Mouse (Mus musculus): ENCODE data around the gene Trim56. TPM values are rescaled to one million over a fixed set of nuclear protein-coding genes. Genes with fewer than 3 reads are reported as not detected.
A peak's percentile ranks its signal among the peaks of the same experiment; 100 is the strongest.
"Not testable (repeated sequence)": the region's sequence is repeated elsewhere in the genome, so short reads cannot be mapped to it uniquely, and the experiment has no call there.

Gene Trim56
- polyA plus RNA-seq, 1 experiment from 2014 or later, result 6.8 TPM

DNA sequence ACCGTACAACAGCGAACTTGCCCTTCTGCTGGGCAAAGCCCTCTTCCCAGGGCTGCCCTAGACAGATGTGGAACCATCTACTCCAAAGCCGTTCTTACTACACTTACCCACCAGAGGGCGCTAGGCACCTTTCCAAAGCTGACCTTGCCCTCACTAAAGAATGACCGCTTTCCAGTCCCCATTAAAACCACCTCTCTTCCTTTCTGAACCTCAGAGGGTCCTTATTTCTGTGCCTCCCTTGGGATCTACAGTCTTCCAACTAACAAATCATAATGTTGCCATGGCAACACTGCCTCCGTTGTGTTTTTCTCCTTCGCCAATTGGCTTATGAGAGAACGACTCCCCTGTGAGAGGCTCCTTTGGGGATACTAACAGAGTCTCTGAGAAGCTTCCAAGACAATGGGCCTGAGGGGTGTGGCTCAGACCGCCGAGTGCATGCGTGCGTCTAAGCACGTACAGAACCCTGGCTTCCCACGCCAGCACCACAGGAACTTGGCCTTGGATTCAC, 6.7 kb upstream of the Trim56 start:
- Histone ChIP-seq H3K9ac (0 out of 2 replicates have a peak overlapping the region, but pooled peaks have one; percentile 17), H3K4me1 (no peaks in the 10 kb centered on the region), H3K27ac (no peak overlapping the region), H3K27me3 (no peaks in the 10 kb centered on the region), H3K4me3 (no peak overlapping the region), H3K4me2 (replicated peaks) (0 out of 2 replicates have a peak overlapping the region, but pooled peaks have one; percentile 10), H3K36me3 (no peaks in the 10 kb centered on the region), H3K9me3 (no peaks in the 10 kb centered on the region)
- WGBS, result 11% methylated on average over 14 of the region's 14 CpGs
- ATAC-seq (ENCODE audit: insufficient number of reproducible peaks, insufficient read depth, low FRiP score, low TSS enrichment), result 0 out of 2 replicates have a peak, but pooled peaks have one; percentile 15

DNA sequence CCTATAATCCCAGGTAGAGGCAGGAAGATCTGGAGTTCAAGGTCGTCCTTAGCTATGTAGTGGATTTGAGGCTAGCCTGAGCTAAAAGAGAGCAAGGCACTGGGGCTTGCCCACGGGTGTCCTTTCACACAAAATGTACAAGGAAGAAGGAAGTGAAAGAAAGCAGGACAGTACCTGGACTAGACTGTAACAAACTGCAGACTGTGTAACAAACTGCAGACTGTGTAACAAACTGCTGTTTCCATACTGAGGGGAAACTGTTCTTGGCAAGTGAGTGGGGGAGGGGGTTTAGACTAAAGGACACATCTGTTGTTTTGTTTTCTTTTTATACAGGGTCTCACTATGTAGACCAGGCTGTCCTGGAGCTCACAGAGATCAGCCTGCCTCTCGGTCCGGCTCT, 5.3 kb upstream of the Trim56 start:
- Histone ChIP-seq H3K27ac (no peak overlapping the region), H3K9ac (no peak overlapping the region), H3K4me1 (peaks cover 3% of the 10 kb centered on the region; the same call in 1 of the 2 replicates), H3K36me3 (no peaks in the 10 kb centered on the region), H3K27me3 (no peaks in the 10 kb centered on the region), H3K4me3 (no peak overlapping the region), H3K9me3 (no peaks in the 10 kb centered on the region), H3K4me2 (replicated peaks) (no peak overlapping the region)
- ATAC-seq (ENCODE audit: insufficient number of reproducible peaks, insufficient read depth, low FRiP score, low TSS enrichment), result no peak
- 66% methylated on average over 4 of the region's 4 CpGs for WGBS

DNA sequence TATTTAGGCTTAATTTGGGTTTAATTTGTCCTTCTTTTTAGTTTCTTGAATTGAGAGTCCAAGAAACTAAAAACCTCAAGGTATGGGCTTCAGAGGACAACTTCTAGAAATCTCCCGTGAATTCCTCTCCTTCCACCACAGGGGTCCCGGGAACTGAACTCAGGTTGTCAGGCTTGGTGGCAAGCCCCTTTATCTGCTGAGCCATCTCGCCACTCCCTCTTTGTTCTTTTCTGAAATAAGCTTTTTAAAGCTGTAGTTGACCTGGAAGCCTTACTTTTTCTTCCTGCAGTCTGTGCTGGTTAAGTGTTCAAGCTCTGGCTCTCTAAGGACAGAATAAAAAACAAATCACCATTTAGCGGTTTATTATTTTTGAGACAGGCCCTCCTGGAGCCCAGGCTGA, 2.9 kb upstream of the Trim56 start:
- no peak for ATAC-seq (ENCODE audit: insufficient number of reproducible peaks, insufficient read depth, low FRiP score, low TSS enrichment)
- Histone ChIP-seq H3K27me3 (no peaks in the 10 kb centered on the region), H3K4me3 (no peak overlapping the region), H3K27ac (no peak overlapping the region), H3K9me3 (no peaks in the 10 kb centered on the region), H3K9ac (no peak overlapping the region), H3K4me2 (replicated peaks) (no peak overlapping the region), H3K36me3 (peaks cover 7% of the 10 kb centered on the region; the same call in 1 of the 2 replicates), H3K4me1 (peaks cover 15% of the 10 kb centered on the region)
- 79% methylated on average over 4 of the region's 4 CpGs for WGBS

DNA sequence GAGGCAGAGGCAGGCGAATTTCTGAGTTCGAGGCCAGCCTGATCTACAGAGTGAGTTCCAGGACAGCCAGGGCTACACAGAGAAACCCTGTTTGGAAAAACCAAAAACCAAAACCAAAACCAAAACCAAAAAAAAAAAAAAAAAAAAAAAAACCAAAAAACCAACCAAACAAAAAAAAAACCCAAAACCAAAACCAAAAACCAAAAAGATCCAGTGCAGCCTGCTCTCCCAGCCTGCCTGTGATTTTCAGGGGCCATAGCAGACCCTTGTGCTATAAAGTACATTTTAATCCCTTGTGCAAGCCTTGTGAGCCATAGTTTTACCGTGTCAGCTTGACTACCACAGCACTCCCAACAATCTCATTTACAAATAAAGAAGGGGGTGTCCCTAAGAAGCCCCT, 2.0 kb upstream of the Trim56 start:
- H3K36me3 ChIP-seq, result peaks cover 16% of the 10 kb centered on the region
- H3K4me2 ChIP-seq (replicated peaks); ATAC-seq (ENCODE audit: insufficient number of reproducible peaks, insufficient read depth, low FRiP score, low TSS enrichment); H3K27ac ChIP-seq; H3K4me3 ChIP-seq; H3K27me3 ChIP-seq; H3K9me3 ChIP-seq; H3K9ac ChIP-seq: not testable (repeated sequence)
- H3K4me1 ChIP-seq, result peaks cover 15% of the 10 kb centered on the region
- WGBS, result 85% methylated on average over 3 of the region's 3 CpGs

DNA sequence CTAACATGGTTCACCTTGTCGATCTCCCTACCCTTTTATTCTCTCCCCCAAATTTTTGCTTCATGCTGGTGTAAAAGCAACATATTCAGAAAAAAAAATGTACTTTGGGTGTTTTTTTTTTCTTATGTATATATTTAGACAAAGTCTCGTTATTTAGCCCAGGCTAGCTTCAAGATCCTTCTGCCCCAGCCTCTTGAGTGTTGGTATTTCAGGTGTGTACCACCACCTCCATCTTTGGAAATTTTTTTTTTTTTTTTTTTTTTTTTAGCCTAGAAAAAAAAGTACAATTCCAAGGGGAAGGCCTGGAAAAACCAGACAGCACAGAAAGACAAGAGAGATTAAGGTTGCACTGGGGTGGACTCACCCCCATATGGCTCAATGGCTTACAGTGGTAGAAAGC, 978 bp upstream of the Trim56 start:
- H3K4me2 ChIP-seq (replicated peaks), result no peak overlapping the region
- no peaks in the 10 kb centered on the region for H3K9me3 ChIP-seq
- H3K27ac ChIP-seq, result no peak overlapping the region
- H3K9ac ChIP-seq, result no peak overlapping the region
- 78% methylated on average over 2 of the region's 2 CpGs for WGBS
- no peak overlapping the region for H3K4me3 ChIP-seq
- no peaks in the 10 kb centered on the region for H3K27me3 ChIP-seq
- peaks cover 23% of the 10 kb centered on the region for H3K36me3 ChIP-seq
- H3K4me1 ChIP-seq, result peaks cover 15% of the 10 kb centered on the region
- no peak for ATAC-seq (ENCODE audit: insufficient number of reproducible peaks, insufficient read depth, low FRiP score, low TSS enrichment)

DNA sequence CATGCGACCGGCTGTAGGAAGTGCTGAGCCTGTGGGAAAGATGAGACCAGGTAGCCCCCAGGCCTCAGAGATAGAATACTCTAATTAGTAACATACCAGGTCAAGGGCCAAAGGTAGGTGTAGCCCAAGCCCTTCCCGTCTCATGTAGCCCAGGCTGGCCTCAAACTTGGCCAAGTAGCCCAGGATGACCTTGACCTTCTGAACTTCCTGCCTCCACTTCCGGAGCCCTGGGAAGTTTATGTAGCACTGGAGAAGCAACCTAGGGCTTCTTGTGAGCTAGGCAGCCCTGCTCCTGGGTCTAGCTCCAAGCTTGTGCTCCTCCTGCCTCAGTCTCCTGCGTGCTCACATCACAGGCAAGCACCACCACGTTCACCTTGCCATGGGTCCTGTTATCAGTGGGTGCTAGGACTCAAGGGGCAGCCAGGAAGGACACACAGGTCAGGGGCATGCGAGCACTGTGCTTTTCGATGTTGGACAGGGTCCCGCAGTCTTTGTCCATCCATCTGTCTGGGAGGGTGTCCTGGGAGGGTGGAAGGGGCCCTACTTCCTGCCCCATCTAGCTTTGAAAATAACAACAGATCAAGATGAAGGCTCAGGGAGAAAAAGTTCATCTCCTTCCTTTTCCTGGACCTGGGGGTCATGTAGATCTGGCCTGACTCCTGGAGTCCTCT, 983 bp downstream of the Trim56 start:
- Histone ChIP-seq H3K27ac (no peak overlapping the region), H3K27me3 (no peaks in the 10 kb centered on the region), H3K4me3 (peak overlapping the region; percentile 54), H3K4me1 (peaks cover 15% of the 10 kb centered on the region), H3K4me2 (replicated peaks) (peak overlapping the region; percentile 63), H3K9ac (no peak overlapping the region), H3K36me3 (peaks cover 23% of the 10 kb centered on the region), H3K9me3 (no peaks in the 10 kb centered on the region)
- WGBS, result 73% methylated on average over 9 of the region's 9 CpGs
- ATAC-seq (ENCODE audit: insufficient number of reproducible peaks, insufficient read depth, low FRiP score, low TSS enrichment), result no peak

DNA sequence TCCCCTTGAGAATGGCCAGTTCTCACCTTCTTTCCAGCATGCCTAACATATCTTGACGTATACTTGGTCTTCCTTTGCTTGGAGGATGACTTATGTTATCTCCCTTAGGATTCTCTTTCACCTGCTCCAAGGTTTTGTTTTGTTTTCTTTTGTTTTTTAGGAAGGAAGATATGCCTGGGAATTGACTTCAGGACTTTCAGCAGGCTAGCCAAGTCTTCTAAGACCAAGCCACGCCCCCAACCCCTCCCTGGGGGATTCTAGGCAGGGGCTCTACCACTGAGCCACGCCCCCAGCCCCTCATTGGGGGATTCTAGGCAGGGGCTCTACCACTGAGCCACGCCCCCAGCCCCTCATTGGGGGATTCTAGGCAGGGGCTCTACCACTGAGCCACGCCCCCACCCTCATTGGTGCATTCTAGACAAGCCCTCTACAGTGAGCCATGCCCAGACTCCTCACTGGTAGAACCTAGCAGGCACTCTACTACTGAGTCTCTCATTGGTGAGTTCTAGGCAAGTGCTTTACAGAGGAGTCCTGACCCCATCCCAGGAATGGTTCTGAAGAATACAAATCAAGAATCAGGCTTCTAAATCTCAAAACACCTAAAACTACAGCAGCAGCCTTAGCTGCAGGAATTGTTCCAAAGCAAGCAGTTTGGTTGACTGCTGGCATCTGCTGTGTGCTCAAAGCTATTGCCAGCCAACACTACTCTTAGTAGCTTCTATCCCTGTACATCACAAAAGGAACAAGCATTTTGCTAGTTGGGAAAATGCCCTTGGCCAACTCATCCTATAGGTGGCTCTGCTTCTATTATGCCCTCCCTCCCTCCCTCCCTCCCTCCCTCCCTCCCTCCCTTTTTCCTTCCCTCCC, 4.2 kb downstream of the Trim56 start:
- Histone ChIP-seq H3K4me3 (no peak overlapping the region), H3K27ac (no peak overlapping the region), H3K9ac (no peak overlapping the region), H3K4me2 (replicated peaks) (no peak overlapping the region), H3K36me3 (peaks cover 23% of the 10 kb centered on the region), H3K4me1 (peaks cover 17% of the 10 kb centered on the region), H3K9me3 (no peaks in the 10 kb centered on the region), H3K27me3 (no peaks in the 10 kb centered on the region; the same call in 1 of the 2 replicates)
- no peak for ATAC-seq (ENCODE audit: insufficient number of reproducible peaks, insufficient read depth, low FRiP score, low TSS enrichment)
- 83% methylated on average over 5 of the region's 5 CpGs for WGBS

DNA sequence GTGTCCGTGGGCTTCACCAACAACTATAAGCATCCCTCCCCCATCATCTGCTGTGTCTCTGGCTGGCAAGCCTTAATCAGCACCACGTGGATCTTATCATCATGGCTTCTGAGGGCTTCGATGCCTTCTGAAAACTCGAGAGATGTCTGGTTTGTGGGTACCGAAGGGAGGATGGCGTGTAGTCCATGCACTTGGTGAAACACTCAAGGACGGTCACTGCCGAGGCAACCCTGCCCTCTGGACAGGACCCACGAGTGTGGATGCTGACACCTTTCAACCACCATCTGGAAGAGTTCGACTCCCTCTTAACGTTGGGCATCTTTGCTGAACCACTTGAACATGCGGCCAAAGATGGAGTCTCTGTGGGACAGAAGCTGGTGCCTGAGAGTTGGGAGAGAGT, 5.1 kb downstream of the Trim56 start:
- Histone ChIP-seq H3K4me1 (peaks cover 10% of the 10 kb centered on the region; the same call in 1 of the 2 replicates), H3K9ac (no peak overlapping the region), H3K27me3 (no peaks in the 10 kb centered on the region; the same call in 1 of the 2 replicates), H3K9me3 (no peaks in the 10 kb centered on the region), H3K4me2 (replicated peaks) (no peak overlapping the region), H3K27ac (no peak overlapping the region), H3K4me3 (no peak overlapping the region), H3K36me3 (peaks cover 23% of the 10 kb centered on the region)
- no peak for ATAC-seq (ENCODE audit: insufficient number of reproducible peaks, insufficient read depth, low FRiP score, low TSS enrichment)
- WGBS, result 91% methylated on average over 12 of the region's 12 CpGs

DNA sequence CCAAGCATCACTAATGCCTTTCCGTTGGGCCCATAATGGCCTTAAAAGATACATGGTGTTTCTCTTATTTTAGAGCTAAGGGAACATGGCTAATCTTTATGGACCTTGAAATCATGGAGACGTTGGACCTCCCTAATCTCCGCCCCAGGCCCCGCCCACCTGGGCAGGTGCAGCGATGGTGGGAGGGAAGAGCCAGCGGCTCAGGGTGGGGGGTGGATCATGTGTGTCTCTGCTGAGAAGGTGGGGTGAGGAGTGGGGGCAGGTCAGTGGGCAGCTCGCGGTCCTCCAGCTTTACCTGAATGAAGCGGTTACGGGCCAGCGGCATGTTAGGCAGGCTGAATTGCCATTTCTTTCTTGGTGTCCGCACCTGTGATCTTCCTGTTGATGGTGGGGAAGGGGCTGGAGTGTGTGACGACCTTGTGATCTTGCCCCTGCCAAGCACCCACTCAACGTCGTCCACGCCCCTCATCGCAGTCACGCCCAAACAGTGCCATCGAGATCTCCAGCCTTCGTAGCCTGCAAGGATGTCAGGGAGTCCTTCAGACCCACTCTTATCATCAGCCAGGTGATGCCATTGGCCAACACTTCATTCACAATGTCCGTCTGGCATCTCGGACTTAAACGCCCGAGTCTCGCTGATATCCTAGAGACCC, 5.9 kb downstream of the Trim56 start:
- ATAC-seq (ENCODE audit: insufficient number of reproducible peaks, insufficient read depth, low FRiP score, low TSS enrichment), result no peak
- no peak overlapping the region for H3K9ac ChIP-seq
- H3K27ac ChIP-seq, result no peak overlapping the region
- no peak overlapping the region for H3K4me2 ChIP-seq (replicated peaks)
- H3K4me1 ChIP-seq, result peaks cover 3% of the 10 kb centered on the region; the same call in 1 of the 2 replicates
- peaks cover 23% of the 10 kb centered on the region for H3K36me3 ChIP-seq
- no peaks in the 10 kb centered on the region; the same call in 1 of the 2 replicates for H3K27me3 ChIP-seq
- WGBS, result 56% methylated on average over 25 of the region's 25 CpGs
- H3K4me3 ChIP-seq, result no peak overlapping the region
- H3K9me3 ChIP-seq, result no peaks in the 10 kb centered on the region

DNA sequence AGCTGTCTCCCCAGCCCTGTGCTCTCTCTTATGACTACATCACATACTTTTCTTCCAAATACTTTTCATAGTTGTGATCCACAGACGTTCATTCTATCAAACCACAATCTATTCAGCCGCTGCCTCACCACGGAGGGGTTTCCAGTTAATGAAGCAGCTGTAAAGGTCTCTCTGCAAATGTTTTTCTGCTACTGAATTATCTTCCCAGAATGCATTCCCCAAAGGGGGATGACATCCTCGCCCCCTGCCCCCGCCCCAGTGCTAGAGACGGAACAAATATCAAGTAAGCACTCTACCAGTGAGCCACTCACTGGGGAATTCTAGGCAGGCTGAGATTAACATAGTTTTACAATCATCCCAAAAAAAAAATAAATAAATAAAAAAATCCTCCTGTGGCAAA, 7.9 kb downstream of the Trim56 start:
- no peaks in the 10 kb centered on the region; the same call in 1 of the 2 replicates for H3K27me3 ChIP-seq
- WGBS, result 62% methylated on average over 6 of the region's 6 CpGs
- no peak overlapping the region for H3K4me3 ChIP-seq
- H3K27ac ChIP-seq, result no peak overlapping the region
- no peak for ATAC-seq (ENCODE audit: insufficient number of reproducible peaks, insufficient read depth, low FRiP score, low TSS enrichment)
- no peaks in the 10 kb centered on the region for H3K9me3 ChIP-seq
- no peak overlapping the region for H3K4me2 ChIP-seq (replicated peaks)
- H3K9ac ChIP-seq, result no peak overlapping the region
- peaks cover 8% of the 10 kb centered on the region; the same call in 1 of the 2 replicates for H3K36me3 ChIP-seq
- 0 out of 2 replicates have a peak, but pooled peaks cover 2% of the 10 kb centered on the region for H3K4me1 ChIP-seq

DNA sequence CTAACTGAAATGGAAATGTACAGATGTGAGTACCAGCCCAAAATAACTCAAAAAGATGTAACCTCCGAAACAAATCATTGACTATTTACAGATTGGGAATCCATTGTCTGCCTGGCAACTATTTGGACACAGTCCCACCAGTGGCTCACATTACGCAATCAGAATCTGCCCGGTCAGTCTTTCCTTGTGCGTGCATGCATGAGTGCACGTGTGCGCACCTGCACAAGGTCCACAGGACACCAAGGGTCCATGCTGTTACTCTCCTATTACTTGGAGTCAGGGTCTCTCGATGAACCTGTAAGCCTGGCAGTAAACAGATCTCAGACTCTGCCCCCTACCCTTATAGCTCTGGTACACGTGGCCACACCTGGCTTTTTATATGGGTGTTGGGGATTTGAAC, 8.3 kb downstream of the Trim56 start:
- Histone ChIP-seq H3K36me3 (peaks cover 3% of the 10 kb centered on the region; the same call in 1 of the 2 replicates), H3K4me2 (replicated peaks) (no peak overlapping the region), H3K4me3 (no peak overlapping the region), H3K27me3 (no peaks in the 10 kb centered on the region; the same call in 1 of the 2 replicates), H3K9ac (no peak overlapping the region), H3K9me3 (no peaks in the 10 kb centered on the region), H3K27ac (no peak overlapping the region), H3K4me1 (0 out of 2 replicates have a peak, but pooled peaks cover 6% of the 10 kb centered on the region)
- 74% methylated on average over 8 of the region's 8 CpGs for WGBS
- ATAC-seq (ENCODE audit: insufficient number of reproducible peaks, insufficient read depth, low FRiP score, low TSS enrichment), result no peak

Measured in embryonic facial prominence, embryonic 12.5 days (tissue).